Mouse (Mus musculus): Measurements from ENCODE around the gene Glt28d2. TPM values are rescaled to one million over a fixed set of nuclear protein-coding genes. Genes with fewer than 3 reads are reported as not detected.

The Glt28d2 gene
- polyA plus RNA-seq (2012; ENCODE audit: low replicate concordance) = not detected in 2 replicates

DNA sequence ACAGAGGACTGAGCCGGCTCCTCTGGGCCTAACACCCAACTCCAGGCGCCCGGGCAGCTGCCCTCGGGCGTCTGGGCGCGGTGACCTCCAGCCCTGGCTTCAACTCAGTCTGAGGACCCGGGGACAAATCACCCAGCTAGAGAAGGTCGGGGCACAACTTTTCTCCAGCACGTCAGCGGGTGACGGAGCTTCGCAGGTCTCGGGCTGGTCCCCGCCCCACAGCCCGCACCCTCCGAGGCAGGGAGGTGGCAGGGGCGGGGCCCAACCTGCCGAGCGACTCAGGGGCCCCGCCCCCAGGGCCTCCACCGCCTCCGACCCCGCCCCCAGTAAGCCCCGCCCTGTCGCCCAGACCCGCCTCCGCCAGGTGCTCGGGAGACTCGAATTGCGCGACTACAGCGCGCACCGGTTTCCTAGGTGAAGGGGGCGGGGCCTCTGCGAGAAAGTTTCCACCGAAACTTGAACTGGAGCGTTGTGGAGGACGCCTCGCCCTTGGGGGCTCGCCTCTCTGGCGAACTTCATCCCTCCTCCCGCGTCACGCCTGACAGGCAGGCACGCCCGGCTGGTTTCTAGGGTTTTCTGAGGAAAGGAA, at the start of gene Glt28d2, which contains the start of gene Gm37240:
Gene Glt28d2 (minus strand): TSS at position 278 of the 589 bp plus-strand sequence.
Gene Gm37240 (minus strand): TSS at position 280 of the 589 bp plus-strand sequence.

Other genes starting within 250 kb of the Glt28d2 start
- 0.14 and 0.51 TPM in 2 replicates for gene Fam160a1, start 70.2 kb downstream of the Glt28d2 start, polyA plus RNA-seq (2012; ENCODE audit: low replicate concordance)
- gene Gm37240, start within 50 bp of the Glt28d2 start, polyA plus RNA-seq (2012; ENCODE audit: low replicate concordance) = 1.5 TPM in 1 of 2 replicates, not detected in the other
- 2.2 and 2.6 TPM in 2 replicates for gene Sh3d19, start 83.6 kb upstream of the Glt28d2 start, polyA plus RNA-seq (2012; ENCODE audit: low replicate concordance)
- gene Prss48, start 115.0 kb upstream of the Glt28d2 start, polyA plus RNA-seq (2012; ENCODE audit: low replicate concordance) = not detected in 2 replicates

Measured in leukemia stem cell, adult 10-12 weeks (primary cell).